Mouse (Mus musculus): ENCODE data around the gene Ubp1. TPM values are rescaled to one million over a fixed set of nuclear protein-coding genes. Genes with fewer than 3 reads are reported as not detected.

The Ubp1 gene
- polyA plus RNA-seq, 1 experiment from 2014 or later: 35.6 TPM

DNA sequence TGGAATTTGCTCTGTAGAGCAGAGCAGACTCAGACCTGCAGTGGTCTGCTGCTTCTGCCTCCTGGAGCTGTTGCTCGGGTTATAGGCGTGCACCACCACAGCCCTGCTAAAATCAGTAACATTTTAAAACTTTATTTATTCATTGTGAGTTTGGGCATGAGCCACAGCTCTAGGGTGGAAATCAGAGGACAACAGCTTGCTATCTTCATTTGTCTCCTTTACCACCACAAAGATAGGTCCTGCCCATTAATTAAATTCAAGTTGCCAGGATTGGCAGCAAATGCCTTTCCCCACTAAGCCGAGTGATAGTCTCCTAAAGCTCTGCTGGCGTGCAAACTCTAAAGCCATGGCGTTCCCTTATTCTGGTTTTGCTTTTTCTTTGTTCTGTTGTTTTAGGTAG, 4.9 kb downstream of the Ubp1 start:
- Histone ChIP-seq H3K9me3 (no peaks in the 10 kb centered on the region), H3K4me2 (no peak overlapping the region), H3K27ac (no peak overlapping the region), H3K36me3 (no peaks in the 10 kb centered on the region), H3K27me3 (replicated peaks) (no peaks in the 10 kb centered on the region), H3K4me3 (replicated peaks) (no peak overlapping the region), H3K4me1 (peaks cover 20% of the 10 kb centered on the region), H3K9ac (no peak overlapping the region)
- WGBS: 64% methylated on average over 5 of the region's 5 CpGs
- ATAC-seq (ENCODE audit: insufficient read depth, low FRiP score, low read depth): no peak

DNA sequence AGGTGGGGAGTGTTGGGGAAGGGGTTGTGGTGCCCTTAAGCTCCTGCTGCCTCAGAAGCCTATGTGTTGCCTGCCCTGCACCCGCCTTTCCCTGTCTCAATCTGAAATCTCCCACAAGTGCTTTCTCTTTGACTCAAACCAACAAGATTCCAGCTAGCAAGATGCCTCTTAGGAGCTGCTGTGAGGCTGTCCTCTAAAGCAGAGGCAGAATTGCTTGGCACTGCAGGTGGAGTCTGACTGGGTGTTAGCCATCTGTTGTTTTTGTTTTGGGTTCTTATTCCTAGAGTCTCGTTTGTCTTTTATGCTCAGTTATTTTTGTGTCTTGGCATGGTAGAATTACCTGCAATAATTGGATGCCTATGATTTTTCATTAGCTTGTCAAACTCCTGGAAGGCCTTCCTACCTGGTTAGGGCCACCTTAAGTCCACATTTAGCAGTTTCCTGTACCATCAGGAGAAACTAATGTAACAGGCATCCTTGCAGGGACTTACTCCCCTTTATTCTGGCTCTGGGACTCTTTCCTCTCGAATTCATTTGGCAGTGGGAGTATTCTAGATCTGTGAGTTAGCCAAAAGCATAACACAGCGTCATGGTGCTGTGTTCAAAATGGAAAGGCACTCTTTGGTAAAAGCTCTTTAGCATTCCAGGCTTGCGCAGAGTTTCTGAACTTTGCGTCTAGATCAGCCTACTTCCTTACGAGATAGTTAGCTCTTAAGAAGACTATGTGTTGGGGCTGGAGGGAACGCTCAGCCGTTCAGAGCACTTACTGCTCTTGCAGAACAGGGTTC, 8.5 kb downstream of the Ubp1 start:
- Histone ChIP-seq H3K27ac (no peak overlapping the region), H3K9ac (no peak overlapping the region), H3K27me3 (replicated peaks) (no peaks in the 10 kb centered on the region), H3K4me1 (0 out of 2 replicates have a peak, but pooled peaks cover 6% of the 10 kb centered on the region), H3K4me2 (no peak overlapping the region), H3K4me3 (replicated peaks) (no peak overlapping the region), H3K36me3 (no peaks in the 10 kb centered on the region), H3K9me3 (no peaks in the 10 kb centered on the region)
- no peak for ATAC-seq (ENCODE audit: insufficient read depth, low FRiP score, low read depth)
- 87% methylated on average over 9 of the region's 9 CpGs for WGBS

DNA sequence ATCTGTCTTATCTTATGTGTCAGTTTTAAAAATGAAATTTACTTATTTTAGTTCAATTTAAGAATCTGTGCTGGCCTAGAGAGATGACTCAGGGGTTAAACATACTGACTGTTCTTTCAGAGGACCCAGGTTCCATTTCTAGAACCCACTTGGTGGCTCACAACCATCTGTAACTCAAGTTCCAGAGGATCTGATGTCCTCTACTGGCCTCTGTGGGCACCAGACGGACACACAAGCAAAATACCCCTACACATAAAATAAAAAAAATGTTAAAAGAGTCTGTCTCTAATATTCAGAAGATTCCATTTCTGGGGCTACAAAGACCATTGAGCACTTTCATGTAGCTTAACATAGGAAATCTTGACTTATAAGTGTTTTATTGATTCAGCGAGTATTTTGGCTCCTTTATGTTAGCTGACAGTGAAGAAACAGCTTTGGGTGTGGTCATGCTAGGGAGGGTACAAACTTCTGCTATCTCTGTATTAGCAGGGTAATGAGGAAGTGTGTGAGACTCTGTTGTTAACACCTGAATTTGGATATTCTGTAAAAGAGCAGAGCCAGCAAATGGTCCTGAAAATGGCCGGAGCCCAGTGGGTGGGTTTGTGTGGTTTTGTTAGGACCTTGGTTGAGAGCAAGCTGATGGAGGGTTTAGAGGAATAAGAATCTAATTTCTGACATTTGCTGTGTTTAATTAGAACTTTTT, 10.5 kb downstream of the Ubp1 start:
- Histone ChIP-seq H3K27me3 (replicated peaks) (no peaks in the 10 kb centered on the region), H3K36me3 (no peaks in the 10 kb centered on the region), H3K9me3 (no peaks in the 10 kb centered on the region), H3K4me1 (no peaks in the 10 kb centered on the region), H3K4me3 (replicated peaks) (no peak overlapping the region), H3K9ac (no peak overlapping the region), H3K27ac (no peak overlapping the region), H3K4me2 (no peak overlapping the region)
- WGBS: 82% methylated on average over 3 of the region's 3 CpGs
- ATAC-seq (ENCODE audit: insufficient read depth, low FRiP score, low read depth): peak; percentile 77; the same call in 1 of the 2 replicates

DNA sequence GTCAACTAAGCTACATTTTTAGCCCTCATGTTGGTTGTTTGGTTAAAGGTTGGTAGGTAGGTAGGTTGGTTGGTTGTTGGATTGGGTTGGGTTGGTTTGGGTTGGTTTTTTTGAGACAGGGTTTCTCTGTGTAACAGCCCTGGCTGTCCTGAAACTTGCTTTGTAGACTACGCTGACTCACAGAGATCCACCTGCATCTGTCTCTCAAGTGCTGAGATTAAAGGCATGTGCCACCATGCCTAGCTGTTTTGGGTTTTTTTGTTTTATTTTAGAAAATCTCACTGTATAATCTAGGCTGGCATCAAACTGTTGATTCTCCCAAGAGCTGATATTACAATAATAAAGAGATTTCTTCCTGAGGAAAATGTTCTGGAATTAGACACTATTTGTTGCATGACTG, 12.6 kb downstream of the Ubp1 start:
- Histone ChIP-seq H3K9me3 (no peaks in the 10 kb centered on the region), H3K4me1 (no peaks in the 10 kb centered on the region), H3K36me3 (peaks cover 5% of the 10 kb centered on the region; the same call in 1 of the 2 replicates), H3K27me3 (replicated peaks) (no peaks in the 10 kb centered on the region), H3K4me3 (replicated peaks) (no peak overlapping the region), H3K4me2 (no peak overlapping the region), H3K9ac (no peak overlapping the region), H3K27ac (no peak overlapping the region)
- WGBS: 94% methylated on average over 1 of the region's 1 CpGs
- ATAC-seq (ENCODE audit: insufficient read depth, low FRiP score, low read depth): no peak

DNA sequence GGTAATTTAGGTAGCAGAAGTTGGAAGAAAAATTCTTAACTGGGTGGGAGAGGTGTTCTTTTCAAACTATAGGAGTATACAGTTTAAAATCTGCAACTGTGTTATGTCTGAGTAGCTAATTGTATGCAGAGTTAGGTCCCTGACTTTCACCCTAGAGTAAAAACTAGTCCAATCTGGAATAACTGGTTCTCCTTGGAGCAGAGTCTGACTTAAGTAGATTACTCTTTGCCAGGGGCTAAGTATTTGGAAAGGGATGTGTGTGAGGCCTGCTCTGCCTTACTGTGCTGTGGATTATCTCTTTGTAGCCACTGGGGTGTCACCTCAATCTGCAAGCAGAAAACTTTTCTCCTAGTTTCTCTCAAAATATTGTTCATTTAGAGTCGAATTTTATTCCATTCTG, 16.5 kb downstream of the Ubp1 start:
- Histone ChIP-seq H3K27me3 (replicated peaks) (no peaks in the 10 kb centered on the region), H3K4me1 (no peaks in the 10 kb centered on the region), H3K27ac (no peak overlapping the region), H3K4me3 (replicated peaks) (no peak overlapping the region), H3K9me3 (no peaks in the 10 kb centered on the region), H3K4me2 (no peak overlapping the region), H3K9ac (no peak overlapping the region), H3K36me3 (peaks cover 8% of the 10 kb centered on the region)
- no peak for ATAC-seq (ENCODE audit: insufficient read depth, low FRiP score, low read depth)
- 86% methylated on average over 1 of the region's 1 CpGs for WGBS

DNA sequence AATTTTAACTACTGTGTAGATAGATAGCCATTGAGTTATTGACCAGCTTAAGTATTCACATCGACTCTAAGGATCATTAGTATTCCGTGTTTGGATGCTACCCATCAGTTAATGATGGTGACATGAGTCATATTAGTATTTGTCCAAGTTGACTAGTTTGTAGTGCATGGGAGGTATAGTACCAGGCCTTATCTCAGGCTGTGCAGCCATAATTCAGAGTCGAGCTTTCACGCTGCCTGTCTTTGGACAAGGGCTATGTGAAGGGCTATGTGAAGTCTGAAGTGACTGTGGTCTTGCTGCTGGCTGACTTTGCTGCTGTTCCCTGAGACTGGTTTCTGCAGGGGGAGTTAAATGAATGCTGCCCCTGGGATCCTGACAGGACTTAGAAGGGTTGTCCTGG, 27.0 kb downstream of the Ubp1 start:
- Histone ChIP-seq H3K9me3 (no peaks in the 10 kb centered on the region), H3K4me2 (no peak overlapping the region), H3K4me1 (no peaks in the 10 kb centered on the region), H3K4me3 (replicated peaks) (no peak overlapping the region), H3K27me3 (replicated peaks) (no peaks in the 10 kb centered on the region), H3K36me3 (peaks cover 15% of the 10 kb centered on the region; the same call in 1 of the 2 replicates), H3K9ac (no peak overlapping the region), H3K27ac (no peak overlapping the region)
- ATAC-seq (ENCODE audit: insufficient read depth, low FRiP score, low read depth): no peak
- WGBS: 87% methylated on average over 4 of the region's 4 CpGs

DNA sequence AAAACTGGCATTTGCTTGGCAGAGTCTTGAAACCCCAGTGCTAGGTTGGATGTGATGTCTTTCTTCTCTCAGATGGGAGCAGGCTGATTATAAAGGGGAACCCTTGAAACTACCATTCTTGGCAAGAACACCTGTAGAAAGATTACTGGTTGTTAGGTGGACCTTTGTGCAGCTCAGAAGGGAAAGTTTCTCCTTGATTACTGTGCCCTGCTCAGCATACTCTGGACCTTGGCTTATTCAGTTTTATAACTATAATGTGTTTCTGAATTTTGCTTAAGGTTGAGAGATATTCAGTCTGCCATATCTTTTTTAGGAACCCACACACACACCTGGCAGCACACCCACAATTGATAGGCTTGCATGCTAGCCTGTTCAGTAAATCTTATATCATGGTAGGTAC, 33.0 kb downstream of the Ubp1 start:
- Histone ChIP-seq H3K4me1 (no peaks in the 10 kb centered on the region), H3K9me3 (no peaks in the 10 kb centered on the region), H3K4me2 (no peak overlapping the region), H3K4me3 (replicated peaks) (no peak overlapping the region), H3K36me3 (peaks cover 33% of the 10 kb centered on the region), H3K27ac (no peak overlapping the region), H3K27me3 (replicated peaks) (no peaks in the 10 kb centered on the region), H3K9ac (no peak overlapping the region)
- no peak for ATAC-seq (ENCODE audit: insufficient read depth, low FRiP score, low read depth)

DNA sequence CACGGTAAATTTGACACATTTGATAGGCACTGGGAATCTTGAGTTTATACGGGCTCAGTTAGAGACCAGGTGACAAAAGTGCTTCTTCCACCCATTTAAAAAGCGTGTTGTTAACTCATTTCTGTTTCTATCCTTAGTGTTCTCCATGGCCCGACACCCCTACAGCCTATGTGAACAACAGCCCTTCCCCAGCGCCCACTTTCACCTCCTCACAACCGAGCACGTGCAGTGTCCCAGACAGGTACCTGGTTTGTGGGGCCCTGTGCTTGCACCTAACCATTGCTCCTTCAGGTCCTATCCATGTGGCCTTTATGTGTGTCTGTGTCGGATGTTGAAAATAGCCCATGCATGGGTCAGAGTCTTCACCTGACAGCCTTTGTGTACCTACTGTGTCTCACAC, 33.7 kb downstream of the Ubp1 start:
- 93% methylated on average over 8 of the region's 8 CpGs for WGBS
- no peak overlapping the region for H3K9ac ChIP-seq
- peaks cover 33% of the 10 kb centered on the region for H3K36me3 ChIP-seq
- no peak overlapping the region for H3K4me2 ChIP-seq
- no peak overlapping the region for H3K4me3 ChIP-seq (replicated peaks)
- no peak overlapping the region for H3K27ac ChIP-seq
- ATAC-seq (ENCODE audit: insufficient read depth, low FRiP score, low read depth): no peak
- no peaks in the 10 kb centered on the region for H3K9me3 ChIP-seq
- H3K4me1 ChIP-seq: no peaks in the 10 kb centered on the region
- H3K27me3 ChIP-seq (replicated peaks): no peaks in the 10 kb centered on the region

DNA sequence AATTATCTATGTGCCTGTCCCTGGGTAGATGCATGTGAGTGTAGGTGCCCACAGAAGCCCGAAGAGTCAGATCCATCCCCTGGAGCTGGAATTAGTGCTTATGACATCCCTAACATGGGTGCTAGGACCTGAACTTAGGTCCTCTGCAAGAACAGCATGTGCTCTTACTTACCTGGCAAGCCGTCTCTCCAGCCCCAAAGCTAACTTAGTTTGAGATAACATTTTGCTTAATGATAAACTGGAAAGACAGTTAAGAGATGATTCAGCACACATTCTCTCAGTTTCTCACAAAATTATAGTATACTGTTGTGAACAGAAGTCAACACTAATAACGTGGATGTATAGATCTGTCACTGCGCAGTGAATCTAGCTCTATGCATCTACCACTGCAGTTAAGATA, 36.1 kb downstream of the Ubp1 start:
- H3K4me1 ChIP-seq: no peaks in the 10 kb centered on the region
- WGBS: 88% methylated on average over 4 of the region's 4 CpGs
- H3K9me3 ChIP-seq: no peaks in the 10 kb centered on the region
- no peak for ATAC-seq (ENCODE audit: insufficient read depth, low FRiP score, low read depth)
- no peak overlapping the region for H3K4me3 ChIP-seq (replicated peaks)
- no peaks in the 10 kb centered on the region for H3K27me3 ChIP-seq (replicated peaks)
- no peak overlapping the region for H3K27ac ChIP-seq
- H3K36me3 ChIP-seq: peaks cover 40% of the 10 kb centered on the region
- no peak overlapping the region for H3K9ac ChIP-seq
- H3K4me2 ChIP-seq: no peak overlapping the region

DNA sequence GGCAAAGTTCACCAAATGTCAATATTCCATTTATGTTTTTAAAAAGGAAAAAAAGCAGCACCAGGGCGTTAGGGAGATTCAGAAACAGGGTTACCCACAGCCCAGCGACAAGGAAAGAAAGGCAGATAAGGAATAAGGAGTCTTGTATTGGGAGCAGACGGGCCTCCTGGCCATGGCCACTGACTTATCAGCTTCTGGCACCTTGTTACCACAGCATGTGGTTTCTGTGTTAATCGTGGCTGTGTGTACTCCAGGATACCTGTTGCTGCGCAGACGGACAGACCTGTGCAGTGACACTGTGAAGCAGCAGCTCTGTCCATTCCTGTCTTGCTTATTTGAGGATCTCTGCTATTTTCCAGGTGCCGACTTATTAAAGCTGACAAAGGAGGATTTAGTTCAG, 38.2 kb downstream of the Ubp1 start:
- no peaks in the 10 kb centered on the region for H3K9me3 ChIP-seq
- H3K27me3 ChIP-seq (replicated peaks): no peaks in the 10 kb centered on the region
- 76% methylated on average over 7 of the region's 7 CpGs for WGBS
- no peak overlapping the region for H3K4me2 ChIP-seq
- no peak overlapping the region for H3K9ac ChIP-seq
- no peaks in the 10 kb centered on the region for H3K4me1 ChIP-seq
- peaks cover 44% of the 10 kb centered on the region for H3K36me3 ChIP-seq
- ATAC-seq (ENCODE audit: insufficient read depth, low FRiP score, low read depth): peak; percentile 95
- no peak overlapping the region for H3K4me3 ChIP-seq (replicated peaks)
- H3K27ac ChIP-seq: no peak overlapping the region

DNA sequence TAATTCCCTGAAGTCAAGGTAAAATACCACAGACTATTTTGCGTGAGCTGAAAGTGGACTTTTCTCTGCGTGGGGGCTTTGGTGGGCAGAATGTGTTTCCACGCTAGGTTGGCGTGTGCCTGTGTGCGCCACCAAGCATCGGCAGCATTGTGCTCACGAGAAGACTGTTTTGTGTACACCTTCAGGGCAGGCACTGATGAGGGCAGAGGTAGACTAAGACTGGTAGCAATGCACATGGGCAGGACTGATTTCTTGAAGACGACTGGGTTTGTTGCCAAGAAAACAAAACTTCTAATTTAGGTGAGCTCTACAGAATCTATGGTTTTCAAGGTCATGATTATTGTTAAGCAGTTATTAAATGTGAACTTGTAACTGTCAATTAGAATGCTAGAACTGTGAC, 38.7 kb downstream of the Ubp1 start:
- WGBS: 86% methylated on average over 8 of the region's 8 CpGs
- no peaks in the 10 kb centered on the region for H3K27me3 ChIP-seq (replicated peaks)
- no peak overlapping the region for H3K4me3 ChIP-seq (replicated peaks)
- H3K9ac ChIP-seq: no peak overlapping the region
- H3K4me2 ChIP-seq: no peak overlapping the region
- H3K36me3 ChIP-seq: peaks cover 45% of the 10 kb centered on the region
- no peaks in the 10 kb centered on the region for H3K4me1 ChIP-seq
- no peaks in the 10 kb centered on the region for H3K9me3 ChIP-seq
- H3K27ac ChIP-seq: no peak overlapping the region
- no peak for ATAC-seq (ENCODE audit: insufficient read depth, low FRiP score, low read depth)

DNA sequence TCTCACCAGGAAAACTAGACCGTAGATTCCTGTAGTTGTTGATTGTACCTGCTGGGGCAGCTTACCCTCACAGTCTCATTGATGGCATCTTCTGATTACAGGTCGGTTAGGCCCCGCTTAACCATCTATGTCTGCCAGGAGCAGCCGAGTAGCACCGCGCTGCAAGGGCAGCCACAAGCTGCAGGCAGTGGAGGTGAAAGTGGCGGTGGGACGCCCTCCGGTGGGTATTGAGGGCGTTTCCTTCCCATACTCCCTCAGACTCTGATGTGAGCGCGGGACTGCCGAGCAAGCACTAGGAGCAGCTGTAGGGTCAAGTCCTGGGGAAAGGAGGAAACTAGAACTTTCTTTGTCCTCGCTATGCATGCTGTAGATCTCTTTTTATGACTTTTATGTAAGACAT, 39.3 kb downstream of the Ubp1 start:
- peak; percentile 41; the same call in 1 of the 2 replicates for ATAC-seq (ENCODE audit: insufficient read depth, low FRiP score, low read depth)
- H3K4me3 ChIP-seq (replicated peaks): no peak overlapping the region
- H3K9ac ChIP-seq: no peak overlapping the region
- no peaks in the 10 kb centered on the region for H3K4me1 ChIP-seq
- no peak overlapping the region for H3K4me2 ChIP-seq
- H3K36me3 ChIP-seq: peaks cover 47% of the 10 kb centered on the region
- H3K9me3 ChIP-seq: no peaks in the 10 kb centered on the region
- H3K27me3 ChIP-seq (replicated peaks): no peaks in the 10 kb centered on the region
- H3K27ac ChIP-seq: no peak overlapping the region
- WGBS: 84% methylated on average over 14 of the region's 14 CpGs

All from stomach, embryonic 15.5 days (tissue).